8 mouse cellular contexts compared by ENCODE assay signal in the genomic region with DNA sequence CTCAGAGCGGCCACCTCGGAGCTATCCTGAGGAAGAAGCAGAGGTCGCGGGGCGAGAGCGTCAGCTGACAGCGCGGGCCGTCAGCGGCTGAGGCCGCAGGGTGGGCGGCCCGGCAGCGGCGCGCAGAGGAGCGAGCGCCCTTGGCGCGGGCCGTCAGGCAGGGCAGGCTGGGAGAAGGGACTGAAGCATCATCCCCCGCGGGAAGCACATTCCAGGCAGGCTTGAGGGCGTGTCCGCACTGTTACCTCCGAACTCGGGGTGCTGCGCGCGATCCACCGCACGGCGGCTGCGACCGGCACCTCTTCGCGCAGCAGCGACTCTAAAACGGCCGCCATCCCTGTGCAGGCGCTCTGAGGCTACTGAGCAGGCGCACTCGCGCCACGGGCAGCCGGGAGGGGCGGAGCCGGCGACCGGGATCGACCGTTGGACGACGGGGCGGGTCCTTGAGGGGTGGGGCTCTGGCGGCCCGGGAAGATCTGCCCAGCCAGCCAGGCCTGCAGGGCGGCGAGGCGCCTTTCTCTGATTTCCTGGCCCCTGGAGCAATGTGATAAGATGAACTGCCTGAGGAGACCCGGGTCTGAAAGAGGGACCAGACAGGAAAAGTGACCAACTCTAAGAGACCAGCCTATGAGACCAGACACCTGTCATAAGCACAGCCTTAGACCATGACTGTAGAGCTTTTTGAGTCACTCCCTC.
DNase-seq lines count a peak whose midpoint lies in the region; ATAC-seq and TF ChIP-seq lines count a peak whose summit lies in the region.

No protein-coding gene starts in this region.

- H3K27me3 ChIP-seq in hindbrain, postnatal 0 days (ENCODE audit: insufficient read depth, low read length) = no peaks in the 10 kb centered on the region

- intact Hi-C loops in left cerebral cortex, adult 2 months (cut with DNase I) = loop anchor here (5.0 kb wide), 1 partner anchor 131 kb away; no protein-coding TSS in a partner anchor

- H3K4me1 ChIP-seq in hindbrain, postnatal 0 days (ENCODE audit: insufficient read depth, low read length) = peaks cover 23% of the 10 kb centered on the region

- H3K9ac ChIP-seq in hindbrain, postnatal 0 days (replicated peaks; ENCODE audit: low read length) = peak overlapping the region; percentile 90

- peak overlapping the region; percentile 95 for H3K27ac ChIP-seq in hindbrain, postnatal 0 days
- peak overlapping the region; percentile 87 for H3K27ac ChIP-seq in left cerebral cortex, adult 2 months

- WGBS in hindbrain, postnatal 0 days = under 1% methylated on average over 61 of the region's 61 CpGs

- peak; percentile 31 for TF ChIP-seq CTCF in hindbrain, postnatal 0 days (IDR thresholded peaks at IDR 0.05; ENCODE audit: low read depth)
- peak; percentile 7 for TF ChIP-seq CTCF in left cerebral cortex, adult 2 months (IDR thresholded peaks at IDR 0.05)

- H3K4me3 ChIP-seq in hindbrain, postnatal 0 days (ENCODE audit: low read length) = peak overlapping the region; percentile 94
- peak overlapping the region; percentile 65 for H3K4me3 ChIP-seq in left cerebral cortex, adult 2 months

- peaks cover 16% of the 10 kb centered on the region; the same call in 1 of the 2 replicates for H3K36me3 ChIP-seq in hindbrain, postnatal 0 days (ENCODE audit: insufficient read depth, low read length)

- peak; percentile 88 for DNase-seq in T-cell, adult 2 months (ENCODE audit: low spot score)
- DNase-seq in cerebellum, postnatal 36 days = peak; percentile 90 to 96
- peak; percentile 92 for DNase-seq in gastrocnemius, adult 18-20 months (ENCODE audit: low spot score)
- DNase-seq in hindbrain, postnatal 0 days (ENCODE audit: low spot score) = peak; percentile 96
- DNase-seq in left cerebral cortex, adult 2 months (ENCODE audit: extremely low spot score in 1 of 2, low spot score in 2 of 2) = peak; percentile 89
- peak; percentile 86 to 87 for DNase-seq in right cerebral cortex, adult 2 months (ENCODE audit: low spot score in 2 of 2)
- DNase-seq in urinary bladder, postnatal 14 days (ENCODE audit: low spot score) = peak; percentile 95

- ATAC-seq in hindbrain, postnatal 0 days = peak; percentile 99
- ATAC-seq in megakaryocyte, adult 5-6 weeks (ENCODE audit: poor library complexity, severe bottlenecking) = peak; percentile 96

- peak overlapping the region; percentile 98 for H3K4me2 ChIP-seq in hindbrain, postnatal 0 days (ENCODE audit: low read depth, low read length)

- no peaks in the 10 kb centered on the region for H3K9me3 ChIP-seq in hindbrain, postnatal 0 days (ENCODE audit: low read length)

Comparison
In these comparisons a context has a peak if more than half of its experiments do, and no peak if none do; other contexts are left out.
1. Peak in every context shown above with its lines: DNase-seq, ATAC-seq, H3K4me3 ChIP-seq and H3K27ac ChIP-seq.